Mouse (Mus musculus) liver, embryonic 11.5 days (tissue): Measurements from ENCODE around the gene Zfp638. TPM values are rescaled to one million over a fixed set of nuclear protein-coding genes. Genes with fewer than 3 reads are reported as not detected.
A peak's percentile ranks its signal among the peaks of the same experiment; 100 is the strongest.
"Not testable (repeated sequence)": the region's sequence is repeated elsewhere in the genome, so short reads cannot be mapped to it uniquely, and the experiment has no call there.

ENCODE experiments used
- ATAC-seq: fragments of 200-750 bp; cut with Nextera tagmentation; replicated peaks from 2 replicates; pipeline ENCODE4 v1.8.0; 2017; ENCODE audit warnings: moderate number of reproducible peaks, mild to moderate bottlenecking, moderate TSS enrichment, moderate library complexity; ENCODE audit not compliant: low FRiP score
- DNase-seq: peaks from one replicate; pipeline ENCODE4 v3.0.0-alpha.2; 2017; ENCODE audit warnings: low spot score
- H3K27ac ChIP-seq: fragments of 300-500 bp; sonication (generic); 2 replicates; pipeline ENCODE4 v1.5.1; 2014; ENCODE audit warnings: mild to moderate bottlenecking, low read depth, low read length, control low read depth
- H3K27me3 ChIP-seq: fragments of 300-500 bp; sonication (generic); replicated peaks from 2 replicates; pipeline ENCODE4 v1.6.1; 2014; ENCODE audit warnings: low read length, mixed read lengths; ENCODE audit not compliant: control insufficient read depth, insufficient read depth
- H3K36me3 ChIP-seq: fragments of 300-500 bp; sonication (generic); 2 replicates; pipeline ENCODE4 v1.6.1; 2014; ENCODE audit warnings: mild to moderate bottlenecking, low read length, moderate library complexity, mixed read lengths; ENCODE audit not compliant: control insufficient read depth, insufficient read depth
- H3K4me1 ChIP-seq: fragments of 300-500 bp; sonication (generic); replicated peaks from 2 replicates; pipeline ENCODE4 v1.6.1; 2014; ENCODE audit warnings: low read length, mixed read lengths; ENCODE audit not compliant: control insufficient read depth, insufficient read depth
- H3K4me2 ChIP-seq: fragments of 300-500 bp; sonication (generic); 2 replicates; pipeline ENCODE4 v1.6.1; 2014; ENCODE audit warnings: mild to moderate bottlenecking, control low read depth, moderate library complexity
- H3K4me3 ChIP-seq: fragments of 300-500 bp; sonication (generic); 2 replicates; pipeline ENCODE4 v1.5.1; 2014; ENCODE audit warnings: low read depth, low read length, control low read depth
- H3K9ac ChIP-seq: fragments of 300-500 bp; sonication (generic); 2 replicates; pipeline ENCODE4 v1.6.1; 2014; ENCODE audit warnings: low read depth, low read length, control low read depth
- H3K9me3 ChIP-seq: fragments of 300-500 bp; sonication (generic); 2 replicates; pipeline ENCODE4 v1.6.1; 2016; ENCODE audit warnings: low read length, inconsistent platforms, mixed read lengths; ENCODE audit not compliant: control insufficient read depth
- WGBS: fragments of 180-500 bp; shearing (Covaris S2); extraction: QIAGEN DNeasy Blood & Tissue Kit; methylation state at CpG from one replicate; pipeline ENCODE4 v1.1.7; 2014; 5-methylcytosine and 5-hydroxymethylcytosine counted together
- polyA plus RNA-seq: library from polyadenylated mRNA; unstranded; fragments of >200 nt; fragmentation: Nextera tagmentation; extraction: Ambion mirVana; gene quantifications from 2 replicates; pipeline ENCODE4 v1.2.1, GENCODE M21; 2014

The Zfp638 gene
- 53.1 and 54.9 TPM in 2 replicates for polyA plus RNA-seq

GRCm38 (mm10) chr6:83866954-83867597 is at the start of gene Zfp638:
Gene Zfp638 (plus strand): TSS chr6:83867109.
- under 1% methylated on average over 50 of the region's 50 CpGs for WGBS
- DNase-seq: peak; percentile 96
- H3K9ac ChIP-seq: peak within 1 kb of the TSS; percentile 76
- H3K27ac ChIP-seq: peak within 1 kb of the TSS; percentile 55; the same call in 1 of the 2 replicates
- H3K4me3 ChIP-seq: peak within 1 kb of the TSS; percentile 68
- peak within 1 kb of the TSS; percentile 99 for H3K4me2 ChIP-seq
- ATAC-seq: peak; percentile 97
- H3K9me3 ChIP-seq: no peaks in the 10 kb centered on the region
- no peaks in the 10 kb centered on the region for H3K36me3 ChIP-seq
- H3K27me3 ChIP-seq: no peaks in the 10 kb centered on the region
- H3K4me1 ChIP-seq: peaks cover 5% of the 10 kb centered on the region

- ATAC-seq: no peak
- WGBS: 82% methylated on average over 1 of the region's 1 CpGs
Measured at GRCm38 (mm10) chr6:83818996-83819395, 47.9 kb upstream of the Zfp638 start.

GRCm38 (mm10) chr6:83820727-83821515 is 46.0 kb upstream of the Zfp638 start:
- WGBS: 79% methylated on average over 2 of the region's 2 CpGs

More at GRCm38 (mm10) chr6:83818996-83819395, 47.9 kb upstream of the Zfp638 start:
- Histone ChIP-seq H3K27ac (no peak overlapping the region), H3K9ac (no peak overlapping the region), H3K4me3 (no peak overlapping the region), H3K27me3 (no peaks in the 10 kb centered on the region), H3K9me3 (no peaks in the 10 kb centered on the region), H3K36me3 (no peaks in the 10 kb centered on the region), H3K4me1 (no peaks in the 10 kb centered on the region), H3K4me2 (no peak overlapping the region)
- no peak for DNase-seq

GRCm38 (mm10) chr6:83821856-83822255 is 45.1 kb upstream of the Zfp638 start:
- H3K4me3 ChIP-seq: no peak overlapping the region
- no peaks in the 10 kb centered on the region for H3K36me3 ChIP-seq
- DNase-seq (no peak), ATAC-seq (no peak)
- H3K27ac ChIP-seq: no peak overlapping the region
- 75% methylated on average over 2 of the region's 2 CpGs for WGBS
- no peaks in the 10 kb centered on the region for H3K27me3 ChIP-seq
- no peak overlapping the region for H3K9ac ChIP-seq
- no peaks in the 10 kb centered on the region for H3K9me3 ChIP-seq
- no peaks in the 10 kb centered on the region for H3K4me1 ChIP-seq
- H3K4me2 ChIP-seq: no peak overlapping the region

More at GRCm38 (mm10) chr6:83820727-83821515, 46.0 kb upstream of the Zfp638 start:
- Histone ChIP-seq H3K27ac (no peak overlapping the region), H3K4me1 (no peaks in the 10 kb centered on the region), H3K27me3 (no peaks in the 10 kb centered on the region), H3K9ac (no peak overlapping the region), H3K4me2 (no peak overlapping the region), H3K36me3 (no peaks in the 10 kb centered on the region), H3K9me3 (no peaks in the 10 kb centered on the region), H3K4me3 (no peak overlapping the region)
- DNase-seq: no peak
- no peak for ATAC-seq

- H3K27ac ChIP-seq: peak overlapping the region; percentile 42; the same call in 1 of the 2 replicates
- no peaks in the 10 kb centered on the region for H3K4me1 ChIP-seq
- H3K4me2 ChIP-seq: peak overlapping the region; percentile 75
- no peaks in the 10 kb centered on the region for H3K36me3 ChIP-seq
- peak; percentile 64; the same call in 1 of the 2 replicates for ATAC-seq
- peak overlapping the region; percentile 61 for H3K4me3 ChIP-seq
- peak overlapping the region; percentile 60 for H3K9ac ChIP-seq
- no peaks in the 10 kb centered on the region for H3K9me3 ChIP-seq
- peak; percentile 33 for DNase-seq
- WGBS: 3% methylated on average over 35 of the region's 35 CpGs
- H3K27me3 ChIP-seq: no peaks in the 10 kb centered on the region
Measured at GRCm38 (mm10) chr6:83830941-83831605, 35.8 kb upstream of the Zfp638 start.

GRCm38 (mm10) chr6:83831606-83832123 is 35.2 kb upstream of the Zfp638 start, which contains the start of gene Paip2b:
Gene Paip2b (minus strand): TSS chr6:83831741.
- no peaks in the 10 kb centered on the region for H3K4me1 ChIP-seq

GRCm38 (mm10) chr6:83832393-83832792 is 34.5 kb upstream of the Zfp638 start:
- not testable (repeated sequence) for H3K27ac ChIP-seq, H3K27me3 ChIP-seq, H3K4me1 ChIP-seq, H3K36me3 ChIP-seq, H3K9ac ChIP-seq, ATAC-seq, DNase-seq, H3K9me3 ChIP-seq
- Histone ChIP-seq H3K4me3 (peak overlapping the region; percentile 31; the same call in 1 of the 2 replicates), H3K4me2 (peak overlapping the region; percentile 61)
- whole genome bisulfite sequencing: 73% methylated on average over 1 of the region's 1 CpGs

More at GRCm38 (mm10) chr6:83831606-83832123, 35.2 kb upstream of the Zfp638 start, which contains the start of gene Paip2b:
- no peaks in the 10 kb centered on the region for H3K27me3 ChIP-seq
- under 1% methylated on average over 34 of the region's 37 CpGs for WGBS
- peak within 1 kb of the TSS; percentile 60 for H3K9ac ChIP-seq
- H3K4me3 ChIP-seq: peak within 1 kb of the TSS; percentile 61
- ATAC-seq (peak; percentile 99), DNase-seq (peak; percentile 96)
- no peaks in the 10 kb centered on the region for H3K36me3 ChIP-seq
- H3K4me2 ChIP-seq: peak within 1 kb of the TSS; percentile 75
- H3K27ac ChIP-seq: peak within 1 kb of the TSS; percentile 42; the same call in 1 of the 2 replicates
- H3K9me3 ChIP-seq: no peaks in the 10 kb centered on the region

GRCm38 (mm10) chr6:83836826-83837225 is 30.1 kb upstream of the Zfp638 start:
- 89% methylated on average over 2 of the region's 2 CpGs for WGBS
- Histone ChIP-seq H3K27ac (no peak overlapping the region), H3K4me1 (no peaks in the 10 kb centered on the region), H3K9ac (no peak overlapping the region), H3K9me3 (no peaks in the 10 kb centered on the region), H3K4me3 (no peak overlapping the region), H3K27me3 (no peaks in the 10 kb centered on the region), H3K4me2 (no peak overlapping the region), H3K36me3 (no peaks in the 10 kb centered on the region)
- no peak for ATAC-seq
- no peak for DNase-seq
